Mouse (Mus musculus) heart, embryonic 11.5 days (tissue): ENCODE results near the gene Tubgcp6. TPM values are rescaled to one million over a fixed set of nuclear protein-coding genes. Genes with fewer than 3 reads are reported as not detected.

Experiments
- ATAC-seq: fragments of 200-750 bp; cut with Nextera tagmentation; replicated peaks from 2 replicates; pipeline ENCODE4 v1.8.0; 2017; ENCODE audit warnings: moderate library complexity; ENCODE audit not compliant: insufficient number of reproducible peaks, low FRiP score, low TSS enrichment
- H3K27ac ChIP-seq: fragments of 300-500 bp; sonication (generic); 2 replicates; pipeline ENCODE4 v1.5.1; 2014; ENCODE audit warnings: mild to moderate bottlenecking, low read depth, low read length
- H3K27me3 ChIP-seq: fragments of 300-500 bp; sonication (generic); 2 replicates; pipeline ENCODE4 v1.6.1; 2014; ENCODE audit warnings: mild to moderate bottlenecking, low read length, mixed read lengths; ENCODE audit not compliant: control insufficient read depth, insufficient read depth
- H3K36me3 ChIP-seq: fragments of 300-500 bp; sonication (generic); 2 replicates; pipeline ENCODE4 v1.6.1; 2014; ENCODE audit warnings: mild to moderate bottlenecking, low read length, moderate library complexity, mixed read lengths; ENCODE audit not compliant: control insufficient read depth, insufficient read depth
- H3K4me1 ChIP-seq: fragments of 300-500 bp; sonication (generic); 2 replicates; pipeline ENCODE4 v1.6.1; 2014; ENCODE audit warnings: low read length; ENCODE audit not compliant: control insufficient read depth, insufficient read depth
- H3K4me2 ChIP-seq: fragments of 300-500 bp; sonication (generic); 2 replicates; pipeline ENCODE4 v1.6.1; 2014; ENCODE audit warnings: mild to moderate bottlenecking, moderate library complexity
- H3K4me3 ChIP-seq: fragments of 300-500 bp; sonication (generic); 2 replicates; pipeline ENCODE4 v1.5.1; 2014; ENCODE audit warnings: low read depth, low read length
- H3K9ac ChIP-seq: fragments of 300-500 bp; sonication (generic); 2 replicates; pipeline ENCODE4 v1.6.1; 2014; ENCODE audit warnings: mild to moderate bottlenecking, low read depth, low read length, moderate library complexity
- H3K9me3 ChIP-seq: fragments of 300-500 bp; sonication (generic); replicated peaks from 2 replicates; pipeline ENCODE4 v1.6.1; 2016; ENCODE audit warnings: low read length; ENCODE audit not compliant: control insufficient read depth
- WGBS: fragments of 180-500 bp; shearing (Covaris S2); extraction: QIAGEN DNeasy Blood & Tissue Kit; methylation state at CpG from one replicate; pipeline ENCODE4 v1.1.7; 2014; ENCODE audit not compliant: insufficient replicate concordance; 5-methylcytosine and 5-hydroxymethylcytosine counted together
- polyA plus RNA-seq: library from polyadenylated mRNA; unstranded; fragments of >200 nt; fragmentation: Nextera tagmentation; extraction: Ambion mirVana; gene quantifications from 2 replicates; pipeline ENCODE4 v1.2.1, GENCODE M21; 2014

Tubgcp6 gene
- polyA plus RNA-seq, 1 experiment from 2014 or later: 13.1 TPM

DNA sequence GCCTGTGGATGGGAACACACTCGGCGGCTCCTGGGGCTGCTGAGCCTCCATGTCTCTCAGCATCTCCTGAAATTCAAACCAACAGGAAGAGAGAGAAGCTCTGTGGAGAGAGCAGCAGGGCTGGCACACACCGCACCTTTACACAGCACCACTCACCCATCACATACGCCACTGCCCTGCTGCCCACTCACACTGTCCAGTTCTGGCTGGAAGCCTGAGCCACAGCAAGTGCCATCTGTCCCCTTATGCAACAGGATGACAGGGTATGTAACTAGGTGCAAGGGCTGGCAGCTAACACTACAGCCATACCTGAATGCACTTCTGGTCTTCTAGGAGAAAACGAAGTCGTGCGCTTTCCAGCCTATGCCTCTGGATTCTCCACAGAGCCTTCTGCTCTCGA lies 18.5 kb downstream of the Tubgcp6 start:
- H3K9me3 ChIP-seq: no peaks in the 10 kb centered on the region
- H3K36me3 ChIP-seq: peaks cover 49% of the 10 kb centered on the region
- H3K27ac ChIP-seq: no peak overlapping the region
- H3K4me2 ChIP-seq: no peak overlapping the region
- 91% methylated on average over 8 of the region's 8 CpGs for WGBS
- no peaks in the 10 kb centered on the region for H3K27me3 ChIP-seq
- ATAC-seq: no peak
- no peak overlapping the region for H3K4me3 ChIP-seq
- H3K4me1 ChIP-seq: no peaks in the 10 kb centered on the region
- H3K9ac ChIP-seq: no peak overlapping the region

DNA sequence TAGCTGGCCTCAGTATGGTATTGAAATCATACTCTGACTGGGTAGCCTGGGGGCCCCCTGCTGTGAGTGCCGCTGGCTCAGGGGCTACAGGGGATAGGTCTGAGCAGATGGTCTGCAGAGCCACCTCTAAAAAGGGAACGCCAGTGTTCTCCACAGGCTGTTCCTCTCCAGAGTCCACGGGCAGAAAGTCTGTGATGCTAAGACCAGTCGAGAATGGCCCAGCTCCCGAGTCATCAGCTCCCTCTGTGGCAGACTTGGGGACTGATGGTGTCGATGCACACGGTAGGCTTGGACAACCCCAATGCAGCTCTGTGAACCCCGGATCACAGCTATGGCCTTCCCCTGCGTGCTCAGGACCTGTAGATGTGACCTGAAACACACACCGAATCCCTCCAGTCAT lies 19.0 kb downstream of the Tubgcp6 start:
- Histone ChIP-seq H3K36me3 (peaks cover 54% of the 10 kb centered on the region), H3K4me1 (no peaks in the 10 kb centered on the region), H3K27me3 (no peaks in the 10 kb centered on the region), H3K9ac (no peak overlapping the region), H3K27ac (no peak overlapping the region), H3K4me2 (no peak overlapping the region), H3K9me3 (no peaks in the 10 kb centered on the region), H3K4me3 (no peak overlapping the region)
- no peak for ATAC-seq
- WGBS: 85% methylated on average over 10 of the region's 10 CpGs

DNA sequence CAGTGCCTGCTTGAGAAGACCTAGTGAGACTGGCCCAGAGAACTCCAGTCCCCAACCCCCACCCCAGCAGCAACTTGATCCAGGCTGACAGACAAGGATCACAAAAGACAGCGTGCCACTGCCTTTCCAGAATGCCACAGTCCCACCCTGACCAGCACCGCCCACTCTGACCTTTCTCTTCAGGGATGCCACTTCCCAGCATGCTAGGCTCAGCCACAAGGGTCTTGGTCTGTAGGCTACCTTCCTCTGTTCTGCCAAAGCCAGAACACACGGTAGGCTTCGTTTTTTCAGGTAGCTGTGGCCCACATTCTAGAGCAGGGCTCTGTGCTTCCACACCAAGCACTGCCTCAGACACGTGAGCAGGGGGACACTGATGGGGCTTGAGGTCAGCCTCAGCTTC lies 20.3 kb downstream of the Tubgcp6 start:
- Histone ChIP-seq H3K4me2 (no peak overlapping the region), H3K4me1 (no peaks in the 10 kb centered on the region), H3K4me3 (no peak overlapping the region), H3K36me3 (peaks cover 62% of the 10 kb centered on the region), H3K9ac (no peak overlapping the region), H3K9me3 (no peaks in the 10 kb centered on the region), H3K27ac (no peak overlapping the region), H3K27me3 (no peaks in the 10 kb centered on the region)
- no peak for ATAC-seq
- WGBS: 81% methylated on average over 5 of the region's 5 CpGs

DNA sequence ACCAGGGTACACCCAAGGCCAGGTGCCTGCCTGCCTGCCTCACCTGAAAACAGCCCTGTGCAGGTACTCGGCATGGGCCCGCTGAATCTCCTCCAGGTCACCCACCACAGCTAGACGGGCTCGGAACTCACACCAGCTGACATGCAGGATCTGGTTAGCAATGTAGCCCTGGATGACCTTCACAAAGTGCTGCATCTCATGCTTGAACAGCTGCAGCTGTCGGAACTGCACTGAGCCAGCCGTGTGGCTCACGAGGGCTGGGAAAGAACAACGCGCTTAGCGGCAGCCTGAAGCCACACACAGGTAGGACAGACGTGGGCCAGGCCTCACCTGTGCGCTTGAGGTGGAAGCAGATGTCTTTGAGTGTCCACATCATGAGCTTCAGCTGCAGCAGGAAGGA lies 22.1 kb downstream of the Tubgcp6 start:
- WGBS: 90% methylated on average over 12 of the region's 12 CpGs
- H3K4me3 ChIP-seq: no peak overlapping the region
- no peaks in the 10 kb centered on the region for H3K9me3 ChIP-seq
- H3K36me3 ChIP-seq: peaks cover 70% of the 10 kb centered on the region
- H3K4me1 ChIP-seq: no peaks in the 10 kb centered on the region
- no peak for ATAC-seq
- H3K27me3 ChIP-seq: no peaks in the 10 kb centered on the region
- no peak overlapping the region for H3K9ac ChIP-seq
- no peak overlapping the region for H3K27ac ChIP-seq
- no peak overlapping the region for H3K4me2 ChIP-seq

DNA sequence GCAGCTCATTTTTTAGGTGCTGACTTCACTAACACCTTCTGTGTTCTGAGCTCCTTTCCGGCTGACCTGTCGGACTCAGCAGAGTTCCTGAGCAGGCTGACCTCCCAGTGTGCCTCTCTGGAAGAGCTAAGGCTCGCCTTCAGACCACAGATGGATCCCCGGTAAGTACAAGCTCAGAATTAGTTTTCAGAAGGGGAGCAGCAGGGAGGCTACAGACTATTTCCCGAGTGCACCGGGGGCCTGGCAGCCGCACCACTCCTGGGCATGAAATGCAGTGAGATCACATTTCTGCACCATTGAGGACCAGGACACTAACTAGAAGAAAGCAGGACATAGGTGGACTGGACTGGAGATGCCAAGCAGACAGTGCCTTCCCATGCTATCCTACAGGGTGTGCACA lies 24.3 kb downstream of the Tubgcp6 start:
- H3K27me3 ChIP-seq: no peaks in the 10 kb centered on the region
- 90% methylated on average over 7 of the region's 7 CpGs for WGBS

DNA sequence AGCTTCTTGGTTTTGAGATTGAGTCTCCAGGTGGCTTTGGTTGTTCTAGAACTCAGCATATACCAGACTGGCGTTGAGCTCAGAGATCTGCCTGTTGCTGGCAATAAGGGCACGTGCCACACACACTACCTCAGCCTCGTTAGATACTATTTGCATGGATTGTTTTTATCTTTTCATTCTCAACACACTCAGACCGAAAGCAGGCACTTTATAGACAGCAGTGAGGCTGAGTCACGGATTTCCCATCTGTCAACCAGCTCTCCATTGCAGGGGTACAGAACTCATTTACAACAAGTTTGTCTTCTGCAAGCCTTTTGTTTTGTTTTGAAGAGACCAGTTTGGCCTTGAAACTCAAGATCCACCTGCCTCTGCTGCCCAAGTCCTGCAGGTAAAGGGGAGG lies 25.5 kb downstream of the Tubgcp6 start:
- 88% methylated on average over 5 of the region's 5 CpGs for WGBS
- no peaks in the 10 kb centered on the region for H3K4me1 ChIP-seq
- H3K27ac ChIP-seq: no peak overlapping the region
- no peak for ATAC-seq
- H3K9me3 ChIP-seq: no peaks in the 10 kb centered on the region
- H3K27me3 ChIP-seq: no peaks in the 10 kb centered on the region
- no peak overlapping the region for H3K4me2 ChIP-seq
- H3K9ac ChIP-seq: no peak overlapping the region
- H3K36me3 ChIP-seq: peaks cover 56% of the 10 kb centered on the region
- H3K4me3 ChIP-seq: no peak overlapping the region

More for the DNA sequence above, 24.3 kb downstream of the Tubgcp6 start:
- H3K36me3 ChIP-seq: peaks cover 63% of the 10 kb centered on the region
- H3K27ac ChIP-seq: no peak overlapping the region
- H3K9me3 ChIP-seq: no peaks in the 10 kb centered on the region
- no peak overlapping the region for H3K9ac ChIP-seq
- no peak for ATAC-seq
- H3K4me3 ChIP-seq: no peak overlapping the region
- H3K4me1 ChIP-seq: no peaks in the 10 kb centered on the region
- H3K4me2 ChIP-seq: no peak overlapping the region

DNA sequence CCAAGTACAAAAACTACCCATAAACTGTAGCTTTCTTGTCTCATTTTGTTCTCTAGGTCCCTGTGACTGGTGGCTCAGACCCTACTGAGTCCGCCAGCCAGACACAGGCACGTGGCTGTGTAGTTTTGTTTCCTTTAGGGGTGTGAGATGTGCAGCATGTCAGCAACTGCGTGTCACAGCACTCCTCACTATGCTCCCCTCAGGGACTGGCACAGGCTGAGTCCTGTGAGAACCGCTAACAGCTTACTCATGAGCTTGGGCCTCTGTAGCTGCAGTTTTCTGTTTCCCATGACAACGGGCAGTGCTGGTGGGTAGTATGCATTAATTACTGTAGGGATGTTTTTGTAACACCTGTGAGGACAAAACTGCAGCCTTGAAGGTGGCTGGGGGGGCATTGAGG lies 30.7 kb downstream of the Tubgcp6 start:
- H3K9ac ChIP-seq: no peak overlapping the region
- H3K27me3 ChIP-seq: no peaks in the 10 kb centered on the region
- no peak overlapping the region for H3K4me3 ChIP-seq
- 81% methylated on average over 5 of the region's 5 CpGs for WGBS
- peaks cover 10% of the 10 kb centered on the region for H3K4me1 ChIP-seq
- no peak overlapping the region for H3K4me2 ChIP-seq
- no peak for ATAC-seq
- no peak overlapping the region for H3K27ac ChIP-seq
- no peaks in the 10 kb centered on the region for H3K9me3 ChIP-seq
- peaks cover 15% of the 10 kb centered on the region for H3K36me3 ChIP-seq

DNA sequence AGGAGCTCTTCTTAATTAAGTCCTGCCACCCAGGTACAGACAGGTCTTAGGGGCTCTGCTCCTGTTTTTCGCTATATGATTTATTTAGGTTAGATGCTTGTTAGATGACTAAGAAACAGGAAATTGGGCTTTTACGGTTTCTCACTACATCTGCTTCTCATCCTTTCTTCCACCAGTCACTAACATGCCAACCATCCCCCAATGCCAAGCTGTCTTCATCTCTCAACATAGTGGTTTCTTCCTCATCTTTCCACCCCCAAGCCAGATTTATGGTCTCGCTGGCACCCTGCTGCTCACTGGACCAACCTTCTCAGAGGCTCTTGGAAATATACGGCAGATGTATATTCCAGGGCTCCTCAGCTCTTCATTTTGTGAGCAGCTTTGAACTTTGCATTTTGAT lies 32.2 kb downstream of the Tubgcp6 start:
- Histone ChIP-seq H3K4me3 (no peak overlapping the region), H3K27ac (no peak overlapping the region), H3K9ac (no peak overlapping the region), H3K4me1 (peaks cover 10% of the 10 kb centered on the region), H3K9me3 (no peaks in the 10 kb centered on the region), H3K4me2 (no peak overlapping the region), H3K27me3 (no peaks in the 10 kb centered on the region), H3K36me3 (peaks cover 14% of the 10 kb centered on the region)
- no peak for ATAC-seq
- 94% methylated on average over 4 of the region's 4 CpGs for WGBS

DNA sequence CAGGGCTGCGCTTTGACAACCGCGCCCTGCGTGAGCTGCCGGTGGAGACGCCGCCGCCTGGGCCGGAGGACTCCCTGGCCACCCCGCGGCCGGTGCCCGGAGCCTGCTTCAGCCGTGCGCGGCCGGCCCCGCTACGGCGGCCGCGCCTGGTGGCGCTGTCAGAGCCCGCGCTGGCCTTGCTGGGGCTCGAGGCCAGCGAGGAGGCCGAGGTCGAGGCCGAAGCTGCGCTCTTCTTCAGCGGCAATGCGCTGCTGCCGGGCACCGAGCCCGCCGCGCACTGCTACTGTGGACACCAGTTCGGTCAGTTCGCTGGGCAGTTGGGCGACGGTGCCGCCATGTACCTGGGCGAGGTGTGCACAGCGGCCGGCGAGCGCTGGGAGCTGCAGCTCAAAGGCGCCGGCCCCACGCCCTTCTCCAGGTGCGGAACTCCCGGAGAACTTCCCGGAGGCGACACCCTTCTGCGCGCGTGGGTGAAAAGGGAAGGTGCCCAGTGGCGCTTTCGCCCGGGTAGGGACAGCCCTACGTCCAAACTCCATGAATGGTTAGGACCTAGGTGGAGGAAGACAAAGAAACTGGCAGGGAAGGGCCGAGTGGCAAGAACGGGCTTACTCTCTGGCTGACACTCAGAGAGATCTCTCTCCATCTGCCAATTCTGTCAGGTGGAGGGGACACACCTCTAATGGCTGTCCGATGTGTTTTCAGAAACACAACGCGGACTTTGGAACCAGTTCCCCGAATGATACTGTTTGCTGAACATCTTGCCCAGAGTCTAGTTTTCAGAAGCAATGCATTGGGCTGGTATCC lies 33.5 kb downstream of the Tubgcp6 start:
- Histone ChIP-seq H3K4me1 (peaks cover 10% of the 10 kb centered on the region), H3K4me3 (peak overlapping the region; percentile 98), H3K27me3 (no peaks in the 10 kb centered on the region), H3K27ac (peak overlapping the region; percentile 46; the same call in 1 of the 2 replicates), H3K9me3 (no peaks in the 10 kb centered on the region), H3K9ac (peak overlapping the region; percentile 87), H3K36me3 (peaks cover 17% of the 10 kb centered on the region), H3K4me2 (peak overlapping the region; percentile 99)
- peak; percentile 28; the same call in 1 of the 2 replicates for ATAC-seq
- WGBS: 2% methylated on average over 68 of the region's 68 CpGs
